ENCODE assay signal across 8 mouse cellular contexts in genomic region chr4:155891551-155892001, GRCm38 (mm10). TPM values are rescaled to one million over a fixed set of nuclear protein-coding genes. Genes with fewer than 3 reads are reported as not detected.
DNase-seq lines count a peak whose midpoint lies in the region; ATAC-seq lines count a peak whose summit lies in the region.

Pusl1 (minus strand) TSS chr4:155891781.
Acap3 (plus strand) TSS chr4:155891822.

- H3K36me3 ChIP-seq in megakaryocyte, embryonic 14.5 days (replicated peaks; ENCODE audit: low read length) = peaks cover 54% of the 10 kb centered on the region

- peaks cover 65% of the 10 kb centered on the region for H3K4me1 ChIP-seq in megakaryocyte, embryonic 14.5 days

- peak; percentile 98 for DNase-seq in ZHBTc4 (ENCODE audit: low read depth, low spot score)
- DNase-seq in gastrocnemius, adult 8-10 months (ENCODE audit: low spot score in 2 of 2) = peak; percentile 94 to 96
- DNase-seq in hindlimb bud, embryonic 11.5 days (ENCODE audit: extremely low spot score, low read depth, low spot score) = peak; percentile 80
- DNase-seq in left cerebral cortex, adult 8-10 months (ENCODE audit: low spot score in 2 of 2) = peak; percentile 87 to 94
- peak; percentile 98 for DNase-seq in right cerebral cortex, postnatal 10 days (ENCODE audit: low spot score in 2 of 2)
- DNase-seq in urinary bladder, postnatal 25 days (ENCODE audit: low spot score) = peak; percentile 98

- peak; percentile 67 for ATAC-seq in common myeloid progenitor, adult 5-6 weeks (replicated peaks; ENCODE audit: low read depth, poor library complexity, severe bottlenecking)

- no peaks in the 10 kb centered on the region for H3K9me3 ChIP-seq in megakaryocyte, embryonic 14.5 days

- H3K4me3 ChIP-seq in megakaryocyte, embryonic 14.5 days (replicated peaks) = peak within 1 kb of the TSS; percentile 100

- H3K27me3 ChIP-seq in megakaryocyte, embryonic 14.5 days (replicated peaks) = no peaks in the 10 kb centered on the region

RNA-seq across cellular contexts. Expression of gene Pusl1, which starts in this region (rescaled TPM):
- total RNA-seq in common myeloid progenitor, adult 5-6 weeks (2017) = 18.1 and 39.2 TPM in 2 replicates
- 10 to 100 TPM; 14.2 to 17.0 (median 14.9) TPM for total RNA-seq in gastrocnemius, adult 8-10 months (2022)
- total RNA-seq in left cerebral cortex, adult 8-10 months (2022) = 10 to 100 TPM; 49.0 to 65.6 (median 58.5) TPM
- 99.4 and 450 TPM in 2 replicates for polyA plus RNA-seq in megakaryocyte, embryonic 14.5 days (2012; ENCODE audit: insufficient read depth, low replicate concordance)

RNA-seq across cellular contexts. Expression of gene Acap3, which starts in this region (rescaled TPM):
- 18.0 and 20.1 TPM in 2 replicates for total RNA-seq in common myeloid progenitor, adult 5-6 weeks (2017)
- 1 to 10 TPM; 5.6 to 8.3 (median 7.2) TPM for total RNA-seq in gastrocnemius, adult 8-10 months (2022)
- 100 to 1,000 TPM; 108 to 128 (median 122) TPM for total RNA-seq in left cerebral cortex, adult 8-10 months (2022)
- polyA plus RNA-seq in megakaryocyte, embryonic 14.5 days (2012; ENCODE audit: insufficient read depth, low replicate concordance) = 33.2 and 58.6 TPM in 2 replicates

Comparison
In these comparisons a context has a peak if more than half of its experiments do, and no peak if none do; other contexts are left out.
1. Peak in every context shown above with its lines: DNase-seq, ATAC-seq and H3K4me3 ChIP-seq.